Mouse (Mus musculus): Measurements from ENCODE around the gene Fkbp10. TPM values are rescaled to one million over a fixed set of nuclear protein-coding genes. Genes with fewer than 3 reads are reported as not detected.

Gene Fkbp10
- polyA plus RNA-seq, 1 experiment from 2014 or later = 24.7 TPM

DNA sequence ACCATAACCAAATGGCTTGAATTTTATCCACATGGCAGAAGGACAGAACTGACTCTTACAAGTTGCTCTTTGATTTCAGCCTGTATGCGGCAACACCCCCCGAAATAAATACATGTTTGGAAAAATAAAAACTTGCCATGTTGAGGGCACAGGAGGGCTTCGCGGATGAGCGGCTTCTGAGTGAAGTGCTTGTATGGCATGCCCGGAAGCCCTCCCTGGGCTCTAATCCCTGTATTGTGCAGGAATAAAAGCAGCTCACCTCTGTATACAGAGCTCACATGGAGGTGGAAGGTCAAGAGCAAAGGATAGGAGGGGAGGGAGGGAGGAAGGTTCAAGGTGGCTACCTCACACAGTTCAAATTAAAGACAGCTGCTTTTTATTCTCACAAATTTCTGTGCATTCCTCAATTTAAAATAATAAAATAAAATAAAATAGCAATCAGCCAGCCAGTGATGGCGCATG, 23.6 kb upstream of the Fkbp10 start:
- no peak for ATAC-seq (ENCODE audit: low FRiP score)
- no peak overlapping the region for H3K4me2 ChIP-seq (replicated peaks)
- no peak overlapping the region for H3K27ac ChIP-seq
- no peak for DNase-seq (ENCODE audit: low spot score)
- peaks cover 28% of the 10 kb centered on the region for H3K4me1 ChIP-seq (replicated peaks; ENCODE audit: control insufficient read depth, insufficient read depth, low read length)
- H3K36me3 ChIP-seq (replicated peaks; ENCODE audit: control insufficient read depth, insufficient read depth) = no peaks in the 10 kb centered on the region
- H3K4me3 ChIP-seq (replicated peaks; ENCODE audit: low read length) = no peak overlapping the region
- WGBS = 79% methylated on average over 7 of the region's 7 CpGs
- no peaks in the 10 kb centered on the region for H3K27me3 ChIP-seq (ENCODE audit: control insufficient read depth, insufficient read depth, low read length)
- no peak overlapping the region for H3K9ac ChIP-seq
- no peaks in the 10 kb centered on the region for H3K9me3 ChIP-seq (ENCODE audit: control insufficient read depth, low read length)

DNA sequence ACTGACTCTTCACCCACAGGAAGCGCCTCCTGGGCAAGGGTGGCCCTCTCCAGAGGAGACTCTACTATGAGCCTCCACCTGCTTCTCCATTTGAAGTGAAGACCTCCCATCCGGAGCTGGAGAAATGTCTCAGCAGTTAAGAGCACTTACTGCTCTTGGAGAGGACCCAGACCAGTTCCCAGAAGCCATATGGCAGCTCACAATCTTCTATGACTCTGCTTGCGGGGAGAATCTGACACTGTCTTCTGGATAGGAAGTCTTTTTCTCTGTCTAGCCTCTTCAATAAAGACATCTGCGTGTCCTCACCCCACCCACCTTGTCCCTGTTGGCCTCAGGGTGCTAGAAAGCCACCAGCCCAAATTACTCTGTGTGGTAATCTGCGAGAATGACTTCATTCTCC, 22.5 kb upstream of the Fkbp10 start:
- 87% methylated on average over 5 of the region's 5 CpGs for WGBS
- H3K9ac ChIP-seq = no peak overlapping the region
- no peaks in the 10 kb centered on the region for H3K27me3 ChIP-seq (ENCODE audit: control insufficient read depth, insufficient read depth, low read length)
- DNase-seq (ENCODE audit: low spot score) (no peak), ATAC-seq (ENCODE audit: low FRiP score) (no peak)
- peaks cover 26% of the 10 kb centered on the region for H3K4me1 ChIP-seq (replicated peaks; ENCODE audit: control insufficient read depth, insufficient read depth, low read length)
- no peak overlapping the region for H3K27ac ChIP-seq
- no peak overlapping the region for H3K4me2 ChIP-seq (replicated peaks)
- no peaks in the 10 kb centered on the region for H3K36me3 ChIP-seq (replicated peaks; ENCODE audit: control insufficient read depth, insufficient read depth)
- H3K4me3 ChIP-seq (replicated peaks; ENCODE audit: low read length) = no peak overlapping the region
- no peaks in the 10 kb centered on the region for H3K9me3 ChIP-seq (ENCODE audit: control insufficient read depth, low read length)

DNA sequence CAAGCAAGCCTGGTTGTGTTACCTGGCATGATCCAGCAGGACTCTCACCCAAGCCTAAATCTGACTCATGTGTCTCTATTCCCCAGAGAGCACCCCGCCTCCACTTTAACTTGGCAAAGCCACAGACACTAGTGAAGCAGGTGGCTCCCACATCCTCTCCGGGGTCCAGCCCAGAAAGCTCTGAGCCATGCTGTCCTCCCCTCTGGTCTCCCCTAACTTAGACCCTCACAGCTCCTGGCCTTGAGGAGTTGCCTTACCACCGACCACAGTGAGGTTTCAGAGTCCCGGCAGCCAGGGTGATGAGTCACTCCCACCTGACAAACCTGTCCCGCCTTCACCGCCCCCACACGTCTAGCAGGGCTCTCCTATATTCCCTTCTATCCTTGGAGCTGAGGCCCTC, 21.8 kb upstream of the Fkbp10 start:
- no peak for ATAC-seq (ENCODE audit: low FRiP score)
- Histone ChIP-seq H3K9me3 (ENCODE audit: control insufficient read depth, low read length) (no peaks in the 10 kb centered on the region), H3K4me3 (replicated peaks; ENCODE audit: low read length) (no peak overlapping the region), H3K36me3 (replicated peaks; ENCODE audit: control insufficient read depth, insufficient read depth) (no peaks in the 10 kb centered on the region), H3K9ac (no peak overlapping the region), H3K27ac (no peak overlapping the region), H3K4me1 (replicated peaks; ENCODE audit: control insufficient read depth, insufficient read depth, low read length) (peaks cover 26% of the 10 kb centered on the region), H3K4me2 (replicated peaks) (no peak overlapping the region), H3K27me3 (ENCODE audit: control insufficient read depth, insufficient read depth, low read length) (no peaks in the 10 kb centered on the region)
- no peak for DNase-seq (ENCODE audit: low spot score)
- WGBS = 82% methylated on average over 7 of the region's 7 CpGs

DNA sequence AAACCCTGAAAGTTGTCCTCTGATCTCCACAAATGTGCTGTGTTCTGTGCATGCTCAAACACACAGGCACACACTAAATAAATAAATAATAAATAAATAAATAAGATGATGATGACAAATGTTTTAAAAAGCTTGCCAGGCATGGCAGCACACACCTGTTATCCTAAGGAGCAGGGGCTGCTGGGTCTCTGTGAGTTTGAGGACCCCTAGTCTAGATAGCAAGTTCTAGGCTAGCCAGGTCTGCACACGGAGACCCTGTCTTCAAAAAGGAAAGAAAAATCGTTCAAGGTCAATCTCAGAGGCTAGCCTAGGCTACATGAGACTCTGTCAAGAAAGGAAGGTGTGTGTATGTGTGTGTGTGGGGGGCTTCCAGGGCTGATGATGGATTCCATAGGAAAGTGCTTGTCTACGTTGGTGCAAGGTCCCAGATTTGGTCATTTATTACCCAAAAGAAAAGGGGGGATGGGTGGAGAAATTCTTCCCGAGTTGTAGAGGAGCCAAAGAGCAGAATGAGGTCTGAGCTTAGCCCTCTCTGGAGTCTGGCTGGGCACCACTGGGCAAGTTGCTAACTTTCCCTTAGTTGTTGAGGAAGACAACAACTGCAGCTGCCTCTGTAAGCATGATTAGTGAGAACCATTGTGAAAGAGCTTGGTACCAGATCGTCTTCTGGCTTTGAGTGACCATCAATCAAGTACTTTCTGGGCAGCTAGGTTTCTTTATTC, 21.0 kb upstream of the Fkbp10 start:
- no peaks in the 10 kb centered on the region for H3K9me3 ChIP-seq (ENCODE audit: control insufficient read depth, low read length)
- H3K4me1 ChIP-seq (replicated peaks; ENCODE audit: control insufficient read depth, insufficient read depth, low read length) = peaks cover 26% of the 10 kb centered on the region
- no peak overlapping the region for H3K4me3 ChIP-seq (replicated peaks; ENCODE audit: low read length)
- no peak overlapping the region for H3K9ac ChIP-seq
- H3K36me3 ChIP-seq (replicated peaks; ENCODE audit: control insufficient read depth, insufficient read depth) = no peaks in the 10 kb centered on the region
- H3K27me3 ChIP-seq (ENCODE audit: control insufficient read depth, insufficient read depth, low read length) = no peaks in the 10 kb centered on the region
- no peak overlapping the region for H3K27ac ChIP-seq
- peak overlapping the region; percentile 76 for H3K4me2 ChIP-seq (replicated peaks)
- ATAC-seq (ENCODE audit: low FRiP score) (no peak), DNase-seq (ENCODE audit: low spot score) (no peak)
- WGBS = 64% methylated on average over 5 of the region's 5 CpGs

DNA sequence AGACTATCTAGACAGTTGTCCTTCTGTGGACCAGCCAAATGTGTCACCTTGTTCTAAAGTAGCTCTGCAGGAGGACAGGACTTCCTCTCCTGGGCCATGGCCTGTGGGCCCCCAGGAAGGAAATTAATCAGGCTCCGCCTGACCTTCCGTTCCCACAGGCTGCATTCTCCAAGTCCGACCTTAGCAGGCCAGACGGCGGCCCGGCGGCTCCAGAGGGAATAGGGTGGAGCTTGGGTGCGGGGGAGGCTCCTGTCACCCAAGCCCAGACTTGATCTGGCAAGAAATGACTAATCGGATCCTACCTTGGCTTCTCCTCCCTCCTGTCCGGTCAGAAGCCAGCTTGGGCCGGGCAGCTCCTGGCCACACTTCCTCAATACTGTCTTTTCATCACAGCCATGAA, 20.3 kb upstream of the Fkbp10 start:
- DNase-seq (ENCODE audit: low spot score) (no peak), ATAC-seq (ENCODE audit: low FRiP score) (no peak)
- Histone ChIP-seq H3K27ac (no peak overlapping the region), H3K36me3 (replicated peaks; ENCODE audit: control insufficient read depth, insufficient read depth) (no peaks in the 10 kb centered on the region), H3K4me2 (replicated peaks) (peak overlapping the region; percentile 76), H3K4me1 (replicated peaks; ENCODE audit: control insufficient read depth, insufficient read depth, low read length) (peaks cover 26% of the 10 kb centered on the region), H3K9ac (no peak overlapping the region; the same call in 1 of the 2 replicates), H3K27me3 (ENCODE audit: control insufficient read depth, insufficient read depth, low read length) (no peaks in the 10 kb centered on the region), H3K4me3 (replicated peaks; ENCODE audit: low read length) (peak overlapping the region; percentile 78; the same call in 1 of the 2 replicates), H3K9me3 (ENCODE audit: control insufficient read depth, low read length) (no peaks in the 10 kb centered on the region)
- WGBS = 42% methylated on average over 11 of the region's 11 CpGs

DNA sequence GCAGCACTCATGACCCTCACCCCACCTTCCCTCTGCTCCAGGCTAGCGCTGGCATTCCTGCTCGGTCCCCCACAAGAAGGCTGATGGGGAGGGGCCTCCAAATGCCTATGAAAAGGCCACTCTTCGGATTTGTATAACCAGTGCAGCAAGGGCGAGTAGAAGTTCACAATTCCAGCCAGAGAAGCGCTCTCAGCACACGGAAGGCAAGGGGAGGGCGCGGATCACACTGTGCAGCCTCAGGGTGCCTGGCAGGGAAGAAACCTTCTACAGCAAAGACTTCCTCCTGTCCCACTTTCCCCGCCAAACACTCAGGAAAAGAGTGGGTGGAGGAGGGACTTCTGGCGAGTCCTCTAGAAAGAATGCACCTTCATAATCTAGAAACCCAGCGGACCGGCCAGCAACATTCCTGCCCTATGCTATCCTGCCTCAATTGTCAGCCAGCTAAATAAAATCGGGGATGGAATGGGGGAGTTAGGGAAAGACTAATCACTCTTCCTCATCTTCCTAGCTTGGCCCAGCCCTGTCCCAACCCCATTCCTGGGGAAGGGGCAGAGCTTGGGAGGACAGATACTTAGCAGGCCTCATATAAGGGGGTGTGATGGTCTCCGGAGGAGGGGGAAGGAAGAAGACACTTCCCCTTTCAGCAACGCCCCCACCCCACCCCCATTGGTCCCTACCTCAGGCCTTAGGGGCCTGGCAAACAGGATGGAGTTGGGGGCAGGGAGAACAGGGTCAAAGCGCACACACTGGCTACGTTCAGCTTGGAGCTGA, 19.5 kb upstream of the Fkbp10 start:
- no peak for ATAC-seq (ENCODE audit: low FRiP score)

DNA sequence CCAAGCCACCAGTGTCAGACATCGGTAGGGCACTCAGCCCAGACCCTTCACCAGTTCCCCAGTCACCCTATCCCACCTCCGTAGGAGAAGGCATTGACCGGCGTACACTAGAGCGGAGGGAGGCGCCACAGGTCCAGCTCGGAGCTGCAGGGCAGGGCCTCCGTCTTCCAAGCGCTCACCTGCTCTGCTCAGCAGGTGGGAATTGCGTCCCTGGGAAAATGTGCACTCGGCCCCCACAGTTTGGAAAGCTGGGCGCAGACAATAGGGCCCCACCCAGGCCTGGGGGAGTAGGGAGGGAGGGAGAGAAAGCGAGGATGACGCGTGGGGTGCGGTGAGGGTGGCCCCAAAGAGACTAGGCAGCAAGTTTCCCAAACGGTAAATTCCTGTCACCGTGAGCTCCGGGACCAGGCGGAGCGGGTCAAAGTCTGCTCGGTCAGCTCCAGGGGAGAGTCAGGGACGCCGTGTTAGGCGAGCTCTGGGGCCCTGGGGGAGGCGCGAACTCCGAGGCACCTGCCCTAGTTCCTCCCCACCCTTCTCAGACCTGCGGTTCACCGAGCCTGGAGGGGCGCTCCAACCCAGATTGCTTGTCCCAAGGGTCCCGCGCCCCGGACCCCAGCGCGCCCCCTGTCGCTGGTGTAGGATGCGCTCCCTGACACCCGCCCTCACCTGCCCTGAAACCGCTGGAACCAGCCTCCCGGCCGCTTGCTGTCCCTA, 18.5 kb upstream of the Fkbp10 start:
- Histone ChIP-seq H3K9ac (peak overlapping the region; percentile 84), H3K9me3 (ENCODE audit: control insufficient read depth, low read length) (no peaks in the 10 kb centered on the region), H3K4me3 (replicated peaks; ENCODE audit: low read length) (peak overlapping the region; percentile 78), H3K4me1 (replicated peaks; ENCODE audit: control insufficient read depth, insufficient read depth, low read length) (peaks cover 26% of the 10 kb centered on the region), H3K36me3 (replicated peaks; ENCODE audit: control insufficient read depth, insufficient read depth) (no peaks in the 10 kb centered on the region), H3K4me2 (replicated peaks) (peak overlapping the region; percentile 76), H3K27ac (peak overlapping the region; percentile 76), H3K27me3 (ENCODE audit: control insufficient read depth, insufficient read depth, low read length) (no peaks in the 10 kb centered on the region)
- 3% methylated on average over 38 of the region's 42 CpGs for WGBS
- DNase-seq (ENCODE audit: low spot score) (no peak), ATAC-seq (ENCODE audit: low FRiP score) (peak; percentile 15)

More for the DNA sequence above, 19.5 kb upstream of the Fkbp10 start:
- 30% methylated on average over 17 of the region's 17 CpGs for WGBS
- Histone ChIP-seq H3K9me3 (ENCODE audit: control insufficient read depth, low read length) (no peaks in the 10 kb centered on the region), H3K4me2 (replicated peaks) (peak overlapping the region; percentile 76), H3K4me3 (replicated peaks; ENCODE audit: low read length) (peak overlapping the region; percentile 78), H3K4me1 (replicated peaks; ENCODE audit: control insufficient read depth, insufficient read depth, low read length) (peaks cover 26% of the 10 kb centered on the region), H3K9ac (peak overlapping the region; percentile 84), H3K27me3 (ENCODE audit: control insufficient read depth, insufficient read depth, low read length) (no peaks in the 10 kb centered on the region), H3K36me3 (replicated peaks; ENCODE audit: control insufficient read depth, insufficient read depth) (no peaks in the 10 kb centered on the region), H3K27ac (no peak overlapping the region)
- DNase-seq (ENCODE audit: low spot score) = no peak

DNA sequence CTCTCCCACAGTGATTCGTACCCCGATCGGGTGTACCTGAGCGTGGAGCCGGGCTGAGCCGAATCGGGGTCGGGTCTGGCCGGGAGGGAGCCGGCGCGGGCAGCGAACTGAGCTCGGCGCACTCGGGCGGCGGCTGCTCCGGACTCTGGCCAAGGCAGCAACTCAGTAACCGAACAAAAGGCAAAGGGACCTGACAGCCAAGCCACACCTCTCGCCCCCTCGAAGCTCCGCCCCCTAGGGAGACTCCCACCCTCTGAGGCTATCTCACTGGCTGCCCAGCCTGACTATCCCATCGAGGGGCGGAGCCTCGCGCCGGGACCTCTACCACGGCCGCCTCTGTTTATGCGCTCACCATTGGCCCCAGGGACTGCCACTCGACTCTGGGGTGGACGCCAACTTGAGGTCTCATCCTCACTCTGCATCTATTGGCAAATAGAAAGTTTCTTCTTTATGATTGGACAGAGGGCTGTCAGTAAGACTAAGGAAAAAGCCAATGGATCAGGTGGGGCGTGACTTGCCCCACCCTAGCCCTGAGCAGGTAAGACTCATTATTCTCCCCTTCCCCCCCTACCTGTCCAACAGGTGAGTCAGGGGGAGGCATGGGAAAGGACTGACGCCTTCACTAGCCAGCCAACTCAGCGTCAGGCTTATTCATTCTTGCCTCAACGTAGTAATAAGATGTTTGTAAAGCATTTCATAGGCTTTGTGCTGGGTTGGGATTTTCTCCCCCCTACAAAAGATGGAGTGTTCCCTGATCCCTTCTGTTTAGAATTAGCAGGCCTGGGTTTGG, 17.7 kb upstream of the Fkbp10 start, which contains the start of gene Jup:
Jup (minus strand) TSS at position 164 of the 790 bp plus-strand sequence.
- H3K27ac ChIP-seq = peak within 1 kb of the TSS; percentile 76
- no peaks in the 10 kb centered on the region for H3K9me3 ChIP-seq (ENCODE audit: control insufficient read depth, low read length)
- peak within 1 kb of the TSS; percentile 76 for H3K4me2 ChIP-seq (replicated peaks)
- peak; percentile 97 for DNase-seq (ENCODE audit: low spot score)
- H3K9ac ChIP-seq = peak within 1 kb of the TSS; percentile 84
- no peaks in the 10 kb centered on the region for H3K27me3 ChIP-seq (ENCODE audit: control insufficient read depth, insufficient read depth, low read length)
- peak within 1 kb of the TSS; percentile 78 for H3K4me3 ChIP-seq (replicated peaks; ENCODE audit: low read length)
- peaks cover 26% of the 10 kb centered on the region for H3K4me1 ChIP-seq (replicated peaks; ENCODE audit: control insufficient read depth, insufficient read depth, low read length)
- WGBS = 1% methylated on average over 37 of the region's 37 CpGs
- ATAC-seq (ENCODE audit: low FRiP score) = peak; percentile 99
- no peaks in the 10 kb centered on the region for H3K36me3 ChIP-seq (replicated peaks; ENCODE audit: control insufficient read depth, insufficient read depth)
